Mouse (Mus musculus) limb, embryonic 14.5 days (tissue): ENCODE measurements at regions not wholly inside any gene's neighbourhood (a gene's known extent, or its start where the extent isn't known, plus 50 kb on each side); places are given as distances from the start of the nearest gene placed in this dataset.
A peak's percentile ranks its signal among the peaks of the same experiment; 100 is the strongest.

Experiments
- ATAC-seq: fragments of 200-750 bp; cut with Nextera tagmentation; 2 replicates; pipeline ENCODE4 v1.8.0; 2017; ENCODE audit warnings: low read depth, moderate number of reproducible peaks, moderate TSS enrichment; ENCODE audit not compliant: low FRiP score
- DNase-seq: peaks from one replicate; pipeline ENCODE4 v3.0.0-alpha.2; 2015; ENCODE audit warnings: low spot score
- H3K27ac ChIP-seq: fragments of 300-500 bp; sonication (generic); replicated peaks from 2 replicates; pipeline ENCODE4 v1.5.1; 2014; ENCODE audit warnings: low read depth, mild to moderate bottlenecking, low read length, moderate library complexity, mixed read lengths
- H3K27me3 ChIP-seq: fragments of 300-500 bp; sonication (generic); 2 replicates; pipeline ENCODE4 v1.6.1; 2014; ENCODE audit warnings: low read length, mixed read lengths; ENCODE audit not compliant: control insufficient read depth, insufficient read depth
- H3K36me3 ChIP-seq: fragments of 300-500 bp; sonication (generic); 2 replicates; pipeline ENCODE4 v1.6.1; 2014; ENCODE audit warnings: mild to moderate bottlenecking, low read length, moderate library complexity, mixed read lengths; ENCODE audit not compliant: control insufficient read depth, insufficient read depth
- H3K4me1 ChIP-seq: fragments of 300-500 bp; sonication (generic); 2 replicates; pipeline ENCODE4 v1.6.1; 2014; ENCODE audit warnings: antibody characterized with exemption, low read length, mixed read lengths; ENCODE audit not compliant: control insufficient read depth, insufficient read depth
- H3K4me2 ChIP-seq: fragments of 300-500 bp; sonication (generic); replicated peaks from 2 replicates; pipeline ENCODE4 v1.6.1; 2014; ENCODE audit warnings: low read depth, mild to moderate bottlenecking, low read length, moderate library complexity; ENCODE audit not compliant: severe bottlenecking
- H3K4me3 ChIP-seq: fragments of 300-500 bp; sonication (generic); replicated peaks from 2 replicates; pipeline ENCODE4 v1.5.1; 2014; ENCODE audit warnings: low read length
- H3K9ac ChIP-seq: fragments of 300-500 bp; sonication (generic); 2 replicates; pipeline ENCODE4 v1.6.1; 2014; ENCODE audit warnings: mild to moderate bottlenecking, low read depth, low read length, moderate library complexity; ENCODE audit not compliant: severe bottlenecking
- H3K9me3 ChIP-seq: fragments of 300-500 bp; sonication (generic); 2 replicates; pipeline ENCODE4 v1.6.1; 2016; ENCODE audit warnings: low read length; ENCODE audit not compliant: control insufficient read depth
- POLR2A ChIP-seq: fragments of 200-500 bp; IDR thresholded peaks from 2 replicates; pipeline ENCODE4 v1.8.0; 2012; ENCODE audit warnings: inconsistent platforms, mild to moderate bottlenecking, moderate library complexity, borderline replicate concordance; ENCODE audit not compliant: insufficient read depth, insufficient read length; ENCODE audit errors: extremely low read depth
- WGBS: fragments of 180-500 bp; shearing (Covaris S2); extraction: QIAGEN DNeasy Blood & Tissue Kit; methylation state at CpG from one replicate; pipeline ENCODE4 v1.1.7; 2014; 5-methylcytosine and 5-hydroxymethylcytosine counted together

GRCm38 (mm10) chr2:169212676-169213257 lies 257.4 kb upstream of the Zfp64 start:
- Histone ChIP-seq H3K36me3 (no peaks in the 10 kb centered on the region), H3K4me2 (no peak overlapping the region), H3K27me3 (no peaks in the 10 kb centered on the region), H3K27ac (peak overlapping the region; percentile 49; the same call in 1 of the 2 replicates), H3K9ac (no peak overlapping the region), H3K4me3 (no peak overlapping the region), H3K9me3 (no peaks in the 10 kb centered on the region), H3K4me1 (peaks cover 17% of the 10 kb centered on the region)
- peak; percentile 48 for DNase-seq
- TF ChIP-seq POLR2A, result no peak
- ATAC-seq, result peak; percentile 26; the same call in 1 of the 2 replicates
- WGBS, result 11% methylated on average over 3 of the region's 3 CpGs

DNA sequence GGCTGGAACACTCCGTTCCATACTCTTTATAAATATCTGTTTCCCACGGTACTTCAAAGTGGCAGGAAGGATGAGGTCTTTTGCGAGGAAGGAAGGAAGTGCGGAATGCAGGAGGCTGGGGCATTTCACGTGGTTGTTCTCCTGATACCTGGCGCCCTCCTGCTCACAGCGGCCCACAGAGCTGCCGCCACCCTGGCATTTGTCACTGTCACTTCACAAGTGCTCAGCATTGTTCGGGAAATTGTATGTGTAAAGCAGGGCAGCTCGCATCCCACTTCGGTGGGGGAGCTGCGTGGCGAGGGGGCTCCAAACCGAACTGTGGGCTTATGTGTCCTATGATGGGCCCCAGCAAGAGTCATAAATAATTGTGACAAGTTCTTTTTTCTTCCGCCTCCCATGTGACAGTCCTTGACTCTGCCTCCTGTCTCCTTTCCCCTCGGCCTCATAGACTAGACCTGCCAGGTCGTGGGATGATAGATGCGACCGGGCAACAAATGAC lies 248.9 kb upstream of the Zfp64 start:
- Histone ChIP-seq H3K4me3 (no peak overlapping the region), H3K9ac (no peak overlapping the region), H3K4me2 (0 out of 2 replicates have a peak overlapping the region, but pooled peaks have one; percentile 7), H3K4me1 (no peaks in the 10 kb centered on the region), H3K36me3 (no peaks in the 10 kb centered on the region), H3K9me3 (no peaks in the 10 kb centered on the region), H3K27ac (no peak overlapping the region), H3K27me3 (no peaks in the 10 kb centered on the region)
- no peak for DNase-seq
- ATAC-seq, result no peak
- WGBS, result 40% methylated on average over 19 of the region's 19 CpGs
- TF ChIP-seq POLR2A, result no peak

- ATAC-seq (no peak), DNase-seq (no peak)
- peaks cover under 1% of the 10 kb centered on the region; the same call in 1 of the 2 replicates for H3K9me3 ChIP-seq
- no peak overlapping the region for H3K4me2 ChIP-seq
- H3K27ac ChIP-seq, result no peak overlapping the region
- H3K9ac ChIP-seq, result no peak overlapping the region
- H3K4me3 ChIP-seq, result no peak overlapping the region
- H3K36me3 ChIP-seq, result no peaks in the 10 kb centered on the region
- H3K4me1 ChIP-seq, result no peaks in the 10 kb centered on the region; the same call in 1 of the 2 replicates
- WGBS, result 68% methylated on average over 7 of the region's 7 CpGs
- TF ChIP-seq POLR2A, result no peak
- no peaks in the 10 kb centered on the region for H3K27me3 ChIP-seq
Observed at GRCm38 (mm10) chr2:169191974-169192373, 236.6 kb upstream of the Zfp64 start.

DNA sequence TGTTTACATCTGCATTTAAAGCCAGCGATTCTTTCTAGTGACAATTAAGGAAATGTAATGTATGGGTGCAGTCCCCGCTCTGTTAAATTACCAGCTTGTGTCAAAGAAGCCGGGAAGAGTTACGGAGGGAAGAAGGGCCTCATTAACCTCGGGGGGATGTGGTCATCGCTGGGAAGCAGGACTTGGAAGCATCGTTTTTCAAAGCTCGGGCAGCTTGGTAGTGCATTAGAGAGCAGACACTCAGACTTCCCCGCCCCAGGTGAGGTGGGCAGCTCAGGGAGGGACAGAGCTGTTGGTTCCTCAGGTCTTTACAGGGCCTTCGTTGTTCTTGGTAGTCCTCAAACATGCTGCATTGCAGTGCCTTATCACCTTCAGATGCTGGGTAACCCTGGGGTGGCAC lies 236.1 kb upstream of the Zfp64 start:
- no peak overlapping the region for H3K4me3 ChIP-seq
- WGBS, result 13% methylated on average over 10 of the region's 10 CpGs

GRCm38 (mm10) chr2:169177565-169177964 lies 222.2 kb upstream of the Zfp64 start:
- DNase-seq (no peak), ATAC-seq (no peak)
- H3K9me3 ChIP-seq, result 0 out of 2 replicates have a peak, but pooled peaks cover under 1% of the 10 kb centered on the region
- peaks cover 14% of the 10 kb centered on the region; the same call in 1 of the 2 replicates for H3K27me3 ChIP-seq
- H3K27ac ChIP-seq, result no peak overlapping the region
- H3K36me3 ChIP-seq, result no peaks in the 10 kb centered on the region
- H3K4me2 ChIP-seq, result no peak overlapping the region
- H3K4me3 ChIP-seq, result no peak overlapping the region
- WGBS, result 84% methylated on average over 3 of the region's 3 CpGs
- H3K4me1 ChIP-seq, result peaks cover 7% of the 10 kb centered on the region
- no peak for TF ChIP-seq POLR2A
- no peak overlapping the region for H3K9ac ChIP-seq

More for the DNA sequence above, 236.1 kb upstream of the Zfp64 start:
- Histone ChIP-seq H3K36me3 (no peaks in the 10 kb centered on the region), H3K27me3 (no peaks in the 10 kb centered on the region), H3K27ac (no peak overlapping the region), H3K4me2 (no peak overlapping the region), H3K9ac (no peak overlapping the region), H3K9me3 (peaks cover 2% of the 10 kb centered on the region; the same call in 1 of the 2 replicates), H3K4me1 (no peaks in the 10 kb centered on the region; the same call in 1 of the 2 replicates)
- no peak for ATAC-seq
- no peak for TF ChIP-seq POLR2A
- DNase-seq, result no peak
